Mouse (Mus musculus): ENCODE data around the gene Vsx1. TPM values are rescaled to one million over a fixed set of nuclear protein-coding genes. Genes with fewer than 3 reads are reported as not detected.

The Vsx1 gene
- polyA plus RNA-seq, 1 experiment from 2014 or later: not detected

DNA sequence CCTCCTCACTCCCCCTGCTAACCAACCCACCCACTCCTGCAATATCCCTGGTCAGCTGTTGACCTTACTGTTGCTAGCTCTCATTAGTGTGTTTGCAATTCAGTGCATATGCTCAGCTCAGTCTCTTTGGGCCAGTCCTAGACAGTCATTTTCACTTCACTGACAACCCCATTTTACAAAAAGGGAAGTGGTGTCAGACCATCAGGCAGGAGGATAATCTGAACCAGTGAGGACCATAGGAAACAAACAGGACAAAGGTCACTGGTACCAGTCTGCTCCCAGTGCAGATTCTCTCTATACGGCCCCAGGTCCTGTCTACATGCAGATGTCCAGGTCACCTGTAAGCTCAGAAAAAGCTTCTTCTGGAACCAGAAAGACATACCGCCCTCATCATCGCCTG is 33.0 kb downstream of the Vsx1 start:
- no peak overlapping the region for H3K9ac ChIP-seq

DNA sequence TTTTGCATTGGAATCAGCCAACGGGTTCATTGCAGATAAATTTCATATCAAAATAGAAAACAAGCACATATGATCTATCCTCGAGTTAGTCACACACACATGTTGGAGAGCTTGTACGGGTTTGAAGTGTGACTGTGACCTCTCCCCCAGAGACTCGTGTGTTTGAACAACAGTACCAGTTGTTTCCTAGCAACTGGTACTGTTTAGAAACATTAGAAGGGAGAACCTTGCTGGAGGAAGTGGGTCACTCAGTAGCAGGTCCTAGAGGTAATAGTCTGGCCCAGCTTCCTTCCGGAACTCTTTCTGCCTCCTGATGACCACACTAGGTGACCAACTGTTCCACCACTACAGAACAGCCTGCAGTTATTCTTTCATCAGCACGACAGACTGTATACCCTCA is 33.9 kb downstream of the Vsx1 start:
- ATAC-seq (ENCODE audit: extremely low read depth, insufficient number of reproducible peaks, low FRiP score, low TSS enrichment): no peak
- Histone ChIP-seq H3K4me2 (no peak overlapping the region), H3K4me1 (peaks cover 13% of the 10 kb centered on the region), H3K9me3 (no peaks in the 10 kb centered on the region), H3K4me3 (no peak overlapping the region), H3K36me3 (no peaks in the 10 kb centered on the region), H3K27ac (replicated peaks) (no peak overlapping the region), H3K9ac (no peak overlapping the region), H3K27me3 (replicated peaks) (no peaks in the 10 kb centered on the region)
- 72% methylated on average over 6 of the region's 6 CpGs for WGBS

More for the DNA sequence above, 33.0 kb downstream of the Vsx1 start:
- Histone ChIP-seq H3K27ac (replicated peaks) (no peak overlapping the region), H3K27me3 (replicated peaks) (no peaks in the 10 kb centered on the region), H3K9me3 (no peaks in the 10 kb centered on the region), H3K4me3 (no peak overlapping the region), H3K36me3 (no peaks in the 10 kb centered on the region), H3K4me2 (no peak overlapping the region), H3K4me1 (peaks cover 5% of the 10 kb centered on the region)
- no peak for ATAC-seq (ENCODE audit: extremely low read depth, insufficient number of reproducible peaks, low FRiP score, low TSS enrichment)
- 85% methylated on average over 3 of the region's 3 CpGs for WGBS

DNA sequence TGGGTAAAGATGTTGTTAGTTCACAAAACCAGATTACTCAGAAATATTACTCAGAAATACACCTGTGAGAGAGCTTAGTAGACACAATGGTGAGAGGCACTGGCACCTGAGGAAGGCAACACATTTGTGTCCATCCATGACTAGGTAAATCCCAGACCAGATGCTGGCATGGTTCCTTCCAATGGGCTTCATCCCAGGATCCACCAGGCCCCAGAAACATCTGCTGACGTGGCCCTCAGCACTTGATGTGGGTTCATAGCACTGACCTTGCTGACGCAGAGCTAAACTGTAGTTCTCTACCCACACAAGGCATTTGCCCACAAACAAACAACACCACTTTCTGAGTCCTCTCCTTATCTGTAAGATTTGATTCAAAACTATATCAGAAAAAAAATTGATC is 34.3 kb downstream of the Vsx1 start:
- H3K27ac ChIP-seq (replicated peaks): no peak overlapping the region
- no peak for ATAC-seq (ENCODE audit: extremely low read depth, insufficient number of reproducible peaks, low FRiP score, low TSS enrichment)
- no peaks in the 10 kb centered on the region for H3K36me3 ChIP-seq
- H3K4me2 ChIP-seq: no peak overlapping the region
- no peak overlapping the region for H3K9ac ChIP-seq
- 91% methylated on average over 2 of the region's 2 CpGs for WGBS
- H3K4me3 ChIP-seq: no peak overlapping the region
- no peaks in the 10 kb centered on the region for H3K9me3 ChIP-seq
- H3K27me3 ChIP-seq (replicated peaks): no peaks in the 10 kb centered on the region
- H3K4me1 ChIP-seq: peaks cover 18% of the 10 kb centered on the region

DNA sequence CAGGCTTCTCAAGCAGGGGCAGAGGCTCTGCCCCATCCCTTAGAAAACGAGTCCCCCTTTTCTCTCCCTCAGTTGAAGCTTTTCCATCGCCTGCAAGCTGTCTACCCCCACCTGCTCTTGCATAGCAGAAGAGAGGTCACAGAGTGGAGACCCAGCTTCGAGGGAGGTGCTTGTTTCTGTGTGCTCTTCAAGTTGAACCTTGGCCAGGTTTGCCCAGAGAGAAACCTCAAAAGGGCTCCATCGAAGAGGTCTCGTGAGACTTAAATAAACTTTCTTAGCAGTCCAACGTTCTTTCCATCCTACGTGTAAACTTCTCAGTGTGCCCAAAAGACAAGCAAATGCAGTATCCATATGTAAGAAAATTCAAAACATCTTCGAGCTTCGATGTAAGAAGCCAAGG is 37.8 kb downstream of the Vsx1 start:
- Histone ChIP-seq H3K4me3 (no peak overlapping the region), H3K27me3 (replicated peaks) (no peaks in the 10 kb centered on the region), H3K27ac (replicated peaks) (peak overlapping the region; percentile 87), H3K4me2 (no peak overlapping the region), H3K9me3 (no peaks in the 10 kb centered on the region), H3K36me3 (no peaks in the 10 kb centered on the region), H3K4me1 (peaks cover 26% of the 10 kb centered on the region), H3K9ac (no peak overlapping the region)
- WGBS: 55% methylated on average over 9 of the region's 9 CpGs
- ATAC-seq (ENCODE audit: extremely low read depth, insufficient number of reproducible peaks, low FRiP score, low TSS enrichment): no peak

DNA sequence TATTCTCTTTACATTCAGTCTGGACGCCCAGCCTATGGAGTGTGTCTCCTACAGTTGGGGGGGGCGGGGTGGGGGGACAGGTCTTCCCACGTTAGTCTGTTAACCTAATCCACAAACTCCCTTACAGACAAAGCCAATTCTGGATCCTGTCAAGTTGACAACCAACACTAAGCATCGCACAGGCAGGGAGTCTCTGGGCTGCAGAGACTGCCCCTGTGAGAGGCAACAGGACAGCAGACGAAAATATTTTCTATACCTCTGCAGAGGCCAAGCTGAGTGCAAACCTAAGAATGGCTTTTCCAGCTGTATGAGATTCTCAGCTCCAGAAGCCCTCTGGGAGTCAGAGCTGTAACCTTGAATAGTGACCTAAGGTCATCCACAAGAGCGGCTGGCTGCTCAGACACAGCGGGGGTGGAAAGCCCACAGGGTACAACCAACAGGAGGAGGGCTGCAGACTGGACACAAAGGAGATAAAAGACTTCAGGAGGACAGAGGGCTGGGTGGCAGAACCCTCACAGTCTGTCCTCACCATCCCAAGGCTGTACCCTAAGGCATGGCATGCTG is 38.6 kb downstream of the Vsx1 start:
- no peaks in the 10 kb centered on the region for H3K27me3 ChIP-seq (replicated peaks)
- H3K4me1 ChIP-seq: peaks cover 26% of the 10 kb centered on the region
- H3K36me3 ChIP-seq: no peaks in the 10 kb centered on the region
- H3K27ac ChIP-seq (replicated peaks): peak overlapping the region; percentile 87
- ATAC-seq (ENCODE audit: extremely low read depth, insufficient number of reproducible peaks, low FRiP score, low TSS enrichment): peak; percentile 38; the same call in 1 of the 2 replicates
- H3K4me3 ChIP-seq: no peak overlapping the region
- 8% methylated on average over 7 of the region's 7 CpGs for WGBS
- peak overlapping the region; percentile 44 for H3K9ac ChIP-seq
- peak overlapping the region; percentile 27 for H3K4me2 ChIP-seq
- H3K9me3 ChIP-seq: no peaks in the 10 kb centered on the region

DNA sequence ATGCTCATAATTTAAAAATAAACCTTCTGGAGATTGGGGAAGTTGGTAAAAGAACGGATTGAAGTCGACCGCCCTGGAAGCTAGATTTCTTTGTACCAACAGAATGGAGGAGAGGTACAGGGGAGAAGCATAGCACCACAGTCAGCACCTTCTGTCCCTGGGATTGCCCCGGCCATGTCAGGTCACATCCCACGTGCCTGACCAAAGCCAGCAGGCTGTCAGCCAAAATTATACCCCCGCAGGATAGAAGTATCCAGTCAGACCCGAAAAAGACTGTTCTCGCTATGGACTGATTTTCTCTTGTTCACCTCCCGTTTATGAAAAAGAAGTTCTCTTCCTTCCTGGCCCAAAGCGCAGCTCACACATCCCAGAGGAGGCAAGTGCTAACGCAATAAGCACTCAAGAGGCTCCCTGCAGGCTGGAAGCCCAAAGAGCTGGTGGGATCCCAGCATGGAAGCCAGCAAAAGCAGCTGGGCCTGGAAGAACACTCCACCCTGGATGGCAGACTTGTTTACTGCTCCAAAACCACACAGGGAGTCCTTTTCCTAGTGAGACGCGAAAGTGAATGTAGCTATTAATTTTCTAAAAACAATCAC is 40.8 kb downstream of the Vsx1 start:
- Histone ChIP-seq H3K4me2 (no peak overlapping the region), H3K27ac (replicated peaks) (no peak overlapping the region), H3K27me3 (replicated peaks) (no peaks in the 10 kb centered on the region), H3K9ac (no peak overlapping the region), H3K4me3 (no peak overlapping the region), H3K9me3 (no peaks in the 10 kb centered on the region), H3K36me3 (no peaks in the 10 kb centered on the region), H3K4me1 (peaks cover 26% of the 10 kb centered on the region)
- 49% methylated on average over 13 of the region's 13 CpGs for WGBS
- no peak for ATAC-seq (ENCODE audit: extremely low read depth, insufficient number of reproducible peaks, low FRiP score, low TSS enrichment)

DNA sequence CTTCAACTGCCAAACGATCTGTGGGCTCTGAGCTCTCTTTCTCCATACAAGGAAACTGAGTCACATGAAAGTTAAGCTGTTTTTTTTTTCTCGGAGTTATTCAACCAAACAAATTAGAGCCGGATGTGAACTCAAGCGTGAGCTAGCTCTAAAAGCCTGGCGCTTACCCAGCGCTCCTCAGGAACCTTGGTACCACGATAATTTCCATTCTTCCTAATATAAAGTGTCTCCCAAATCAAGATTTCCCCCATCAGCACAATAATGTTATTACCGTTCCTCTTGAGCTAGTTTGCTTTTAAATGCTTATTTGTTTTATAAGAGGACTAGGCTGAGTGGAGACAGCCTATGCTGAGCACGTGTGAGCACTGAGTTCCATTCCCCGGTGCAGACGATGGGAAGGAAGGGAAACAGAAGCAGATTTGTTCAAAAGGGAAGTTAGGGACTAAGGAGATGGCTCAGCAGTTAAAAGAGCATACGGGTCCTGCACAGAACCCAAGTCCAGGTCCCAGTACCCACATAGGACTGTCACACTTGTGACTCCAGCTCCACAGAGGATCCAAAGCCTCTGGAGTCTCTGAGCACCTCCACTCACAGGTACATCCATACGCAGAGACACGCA is 41.4 kb downstream of the Vsx1 start:
- H3K9me3 ChIP-seq: no peaks in the 10 kb centered on the region
- H3K9ac ChIP-seq: no peak overlapping the region
- ATAC-seq (ENCODE audit: extremely low read depth, insufficient number of reproducible peaks, low FRiP score, low TSS enrichment): no peak
- H3K4me2 ChIP-seq: no peak overlapping the region
- H3K4me3 ChIP-seq: no peak overlapping the region
- no peaks in the 10 kb centered on the region for H3K36me3 ChIP-seq
- no peak overlapping the region for H3K27ac ChIP-seq (replicated peaks)
- WGBS: 77% methylated on average over 14 of the region's 14 CpGs
- H3K4me1 ChIP-seq: peaks cover 26% of the 10 kb centered on the region
- no peaks in the 10 kb centered on the region for H3K27me3 ChIP-seq (replicated peaks)

DNA sequence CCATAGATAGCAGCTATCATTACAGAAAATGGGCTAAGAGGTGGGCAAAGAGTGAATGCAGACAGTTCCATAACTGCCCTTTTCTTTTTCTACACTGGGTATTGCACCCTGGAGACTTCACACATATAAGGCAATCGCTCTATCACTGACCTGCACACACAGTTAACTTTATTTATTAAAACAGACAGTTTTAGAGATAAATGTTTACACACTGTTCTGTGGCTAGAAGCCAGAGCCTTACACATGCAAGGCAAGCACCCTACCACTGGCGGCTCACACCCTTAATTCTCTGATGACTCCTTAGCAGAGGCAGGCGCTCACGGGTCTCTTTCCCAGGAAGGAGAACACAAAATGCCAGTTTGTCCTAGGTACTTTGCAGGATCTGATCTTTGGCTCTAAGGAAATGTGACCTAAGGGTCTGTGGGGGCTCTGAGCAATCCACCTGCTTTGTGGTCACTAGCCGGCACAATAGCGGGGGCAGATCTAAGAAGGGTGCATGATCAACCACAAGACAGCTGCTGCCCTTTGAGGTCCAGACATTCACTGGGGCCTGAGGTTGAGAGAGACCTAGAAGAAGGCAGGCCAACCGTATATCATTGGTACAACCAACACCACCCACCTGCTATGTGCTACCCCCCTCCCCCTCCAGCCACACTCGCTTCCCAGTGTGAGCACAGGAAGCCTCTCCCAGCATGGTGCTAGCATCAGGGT is 42.6 kb downstream of the Vsx1 start:
- H3K9me3 ChIP-seq: no peaks in the 10 kb centered on the region
- H3K36me3 ChIP-seq: no peaks in the 10 kb centered on the region
- H3K9ac ChIP-seq: no peak overlapping the region
- no peak overlapping the region for H3K27ac ChIP-seq (replicated peaks)
- H3K4me2 ChIP-seq: no peak overlapping the region
- H3K27me3 ChIP-seq (replicated peaks): no peaks in the 10 kb centered on the region
- no peak overlapping the region for H3K4me3 ChIP-seq
- H3K4me1 ChIP-seq: peaks cover 26% of the 10 kb centered on the region
- ATAC-seq (ENCODE audit: extremely low read depth, insufficient number of reproducible peaks, low FRiP score, low TSS enrichment): no peak
- WGBS: 84% methylated on average over 8 of the region's 8 CpGs

DNA sequence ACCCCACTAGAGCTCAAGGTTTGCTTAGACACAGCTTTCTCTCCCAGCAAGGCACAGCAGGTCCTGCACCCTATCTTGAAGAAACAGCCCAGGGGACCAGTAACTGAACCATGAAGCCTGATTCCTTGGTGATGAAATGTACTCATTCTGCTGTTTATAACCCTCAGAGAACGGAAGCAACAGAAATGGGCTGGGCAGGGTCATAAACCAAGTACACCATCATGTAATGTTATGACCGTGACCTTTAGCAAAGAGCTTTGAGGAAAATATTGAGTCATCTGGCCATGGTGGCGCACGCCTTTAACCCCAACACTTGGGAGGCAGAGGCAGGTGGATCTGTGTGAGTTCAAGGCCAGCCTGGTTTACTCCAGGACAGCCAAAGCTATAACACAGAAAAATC is 43.9 kb downstream of the Vsx1 start:
- Histone ChIP-seq H3K4me1 (peaks cover 13% of the 10 kb centered on the region), H3K9me3 (no peaks in the 10 kb centered on the region), H3K27ac (replicated peaks) (no peak overlapping the region), H3K27me3 (replicated peaks) (no peaks in the 10 kb centered on the region), H3K9ac (no peak overlapping the region), H3K4me2 (no peak overlapping the region), H3K36me3 (no peaks in the 10 kb centered on the region), H3K4me3 (no peak overlapping the region)
- no peak for ATAC-seq (ENCODE audit: extremely low read depth, insufficient number of reproducible peaks, low FRiP score, low TSS enrichment)
- WGBS: 86% methylated on average over 4 of the region's 4 CpGs

DNA sequence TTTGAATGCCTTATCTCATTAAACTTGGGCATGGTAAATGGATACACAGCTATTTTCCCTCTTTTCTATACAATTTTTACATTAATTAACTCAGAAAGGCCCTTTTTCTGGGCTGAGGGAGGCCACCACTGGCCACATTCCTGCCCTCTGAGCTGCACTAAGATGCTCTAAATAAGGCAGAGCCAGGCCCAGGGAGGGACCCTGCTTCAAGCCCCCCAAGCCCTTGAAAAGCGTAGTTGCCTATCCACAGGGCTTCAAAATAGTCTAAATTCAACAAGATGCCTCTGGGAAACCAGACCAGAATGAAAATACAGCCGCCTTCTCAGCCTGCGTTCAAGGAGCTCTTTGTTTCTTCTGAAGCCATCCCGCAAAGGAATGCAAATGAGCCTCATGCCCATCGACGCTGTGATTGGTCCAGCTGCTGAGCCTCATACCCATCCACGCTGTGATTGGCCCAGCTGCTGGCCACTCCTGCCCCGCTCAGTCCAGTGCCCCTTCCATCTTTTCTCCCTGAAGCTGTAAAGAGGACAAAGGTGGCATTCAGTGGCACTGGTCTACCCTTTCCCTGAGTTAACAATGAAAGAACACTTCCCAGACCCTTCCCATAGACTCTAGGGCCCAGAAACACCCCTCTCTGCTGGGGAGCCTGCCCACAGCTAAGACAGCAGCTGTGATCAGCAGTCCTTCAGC is 45.3 kb downstream of the Vsx1 start:
- Histone ChIP-seq H3K4me1 (0 out of 2 replicates have a peak, but pooled peaks cover 2% of the 10 kb centered on the region), H3K9me3 (no peaks in the 10 kb centered on the region), H3K4me3 (no peak overlapping the region), H3K9ac (no peak overlapping the region), H3K4me2 (no peak overlapping the region), H3K27me3 (replicated peaks) (no peaks in the 10 kb centered on the region), H3K27ac (replicated peaks) (no peak overlapping the region), H3K36me3 (no peaks in the 10 kb centered on the region)
- no peak for ATAC-seq (ENCODE audit: extremely low read depth, insufficient number of reproducible peaks, low FRiP score, low TSS enrichment)
- 70% methylated on average over 8 of the region's 8 CpGs for WGBS

DNA sequence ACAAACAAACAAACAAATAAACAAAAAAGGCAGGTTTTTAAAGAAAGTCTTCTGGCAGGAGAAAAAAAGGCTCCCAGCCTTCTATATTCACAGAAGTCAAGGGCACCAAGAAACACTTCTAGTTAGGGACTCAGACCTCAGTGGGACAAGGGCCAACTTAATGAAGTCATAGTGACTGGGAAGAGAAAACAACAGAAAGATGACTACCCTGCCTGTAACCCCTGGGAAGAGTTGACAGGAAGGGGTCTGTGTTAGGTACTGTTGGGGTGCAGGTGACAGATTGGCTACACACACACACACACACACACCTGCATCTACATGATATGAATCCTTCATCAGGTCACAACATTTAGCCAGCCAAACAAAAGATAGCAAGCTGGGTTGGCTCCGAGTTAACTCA is 46.0 kb downstream of the Vsx1 start:
- no peak overlapping the region for H3K9ac ChIP-seq
- ATAC-seq (ENCODE audit: extremely low read depth, insufficient number of reproducible peaks, low FRiP score, low TSS enrichment): no peak
- WGBS: 77% methylated on average over 1 of the region's 1 CpGs
- H3K27me3 ChIP-seq (replicated peaks): no peaks in the 10 kb centered on the region
- H3K36me3 ChIP-seq: no peaks in the 10 kb centered on the region
- no peak overlapping the region for H3K27ac ChIP-seq (replicated peaks)
- no peak overlapping the region for H3K4me3 ChIP-seq
- no peak overlapping the region for H3K4me2 ChIP-seq
- H3K4me1 ChIP-seq: no peaks in the 10 kb centered on the region
- H3K9me3 ChIP-seq: no peaks in the 10 kb centered on the region
